Mouse (Mus musculus) c-Kit-positive CD71-negative TER-119-negative erythroid progenitor cells, embryonic 14.5 days (primary cell): ENCODE results near the gene Usp25.

ENCODE experiments used
- DNase-seq: peaks from one replicate; pipeline ENCODE4 v3.0.0-alpha.2; 2013; ENCODE audit warnings: low read depth

Usp25 gene

GRCm38 (mm10) chr16:77140651-77141050, 127.1 kb downstream of the Usp25 start:
- DNase-seq = no peak

DNA sequence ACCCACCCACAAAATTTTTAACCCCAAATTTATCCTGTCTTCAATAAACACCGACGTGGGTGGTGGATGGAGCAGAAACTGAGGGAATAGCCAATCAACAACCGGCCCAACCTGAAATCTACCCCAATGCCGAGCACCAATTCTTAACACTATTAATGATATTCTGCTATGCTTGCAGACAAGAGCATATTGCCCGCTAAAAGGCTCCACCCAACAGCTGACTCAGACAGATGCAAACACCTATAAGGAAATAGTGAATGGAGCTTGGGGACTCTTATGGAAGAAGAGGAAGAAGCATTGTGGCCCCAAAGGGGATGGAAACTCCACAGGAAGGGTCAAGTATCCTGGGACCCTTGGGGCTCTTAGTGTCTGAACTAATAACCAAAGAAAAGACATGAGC, 133.3 kb downstream of the Usp25 start:
- DNase-seq = no peak

- no peak for DNase-seq
These were observed 136.8 kb downstream of the Usp25 start for GRCm38 (mm10) chr16:77150338-77150737.

- no peak for DNase-seq
These were observed 137.4 kb downstream of the Usp25 start for GRCm38 (mm10) chr16:77150884-77151283.

DNA sequence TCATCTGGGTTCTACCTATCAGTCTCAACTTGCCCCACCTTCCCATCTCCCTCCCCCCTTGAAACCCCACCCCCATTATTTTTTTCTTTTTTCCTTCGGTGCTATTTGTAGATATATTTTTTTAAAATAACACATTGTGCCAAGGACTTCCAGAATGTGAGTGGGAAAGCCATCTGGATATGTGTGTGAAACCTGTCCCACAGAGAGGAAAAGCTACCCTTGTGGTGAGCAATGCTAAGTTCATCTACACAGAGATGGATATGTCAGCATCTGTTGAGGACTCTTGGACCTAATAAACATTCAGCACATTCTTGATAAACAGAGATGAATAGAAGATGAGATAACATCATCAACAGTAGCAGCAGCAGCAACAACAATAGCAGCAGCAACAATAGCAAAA, 138.8 kb downstream of the Usp25 start:
- no peak for DNase-seq

DNA sequence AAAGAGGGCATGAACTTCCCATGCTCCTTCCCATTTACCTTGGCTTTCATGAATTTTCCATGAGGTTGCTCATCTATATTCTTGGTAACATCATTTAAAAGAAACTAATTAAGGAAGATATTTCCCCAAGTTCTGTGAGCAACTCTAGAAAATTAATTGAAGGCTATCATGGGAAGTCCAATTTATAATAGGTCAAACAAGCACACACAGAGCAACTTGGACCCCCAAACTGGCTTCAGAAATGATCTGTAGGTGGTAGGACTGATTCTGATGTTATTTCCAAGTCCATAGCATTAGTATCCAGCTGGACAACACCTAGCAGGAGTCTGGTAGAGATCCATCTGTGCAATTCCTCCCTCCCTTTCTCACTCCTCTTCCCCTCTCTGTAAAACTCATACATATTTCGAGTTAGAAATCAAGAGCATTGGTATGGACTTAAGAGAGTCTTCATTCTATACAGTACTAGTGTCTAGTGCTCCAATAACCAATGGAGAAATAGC, 139.8 kb downstream of the Usp25 start:
- no peak for DNase-seq

- no peak for DNase-seq
These were observed 140.3 kb downstream of the Usp25 start for GRCm38 (mm10) chr16:77153815-77154214.

DNA sequence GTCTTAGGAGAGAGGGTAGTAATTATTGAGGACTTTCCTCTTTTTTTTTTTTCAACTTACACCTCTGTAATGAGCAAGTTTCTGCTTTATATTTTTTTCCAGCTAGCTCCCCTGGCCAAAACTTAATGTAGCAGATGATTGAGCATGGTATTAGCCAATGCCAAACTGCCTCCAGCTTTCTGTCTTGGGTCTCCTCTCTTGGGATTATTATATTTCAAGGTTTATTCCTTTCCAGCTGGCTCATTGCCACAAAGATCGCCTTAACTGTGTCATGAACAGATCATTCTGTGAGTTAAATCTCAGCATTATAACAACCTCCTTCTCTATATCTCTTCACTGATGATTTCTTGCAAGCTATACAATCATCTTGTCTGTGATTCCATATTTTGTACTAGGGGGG, 141.3 kb downstream of the Usp25 start:
- DNase-seq = no peak
